Mouse (Mus musculus): ENCODE results near the gene Cntn4. TPM values are rescaled to one million over a fixed set of nuclear protein-coding genes. Genes with fewer than 3 reads are reported as not detected.

The Cntn4 gene
- polyA plus RNA-seq (2015; fragmentation: Nextera tagmentation; extraction: Ambion mirVana): 0.09 TPM in 1 of 2 replicates, not detected in the other

DNA sequence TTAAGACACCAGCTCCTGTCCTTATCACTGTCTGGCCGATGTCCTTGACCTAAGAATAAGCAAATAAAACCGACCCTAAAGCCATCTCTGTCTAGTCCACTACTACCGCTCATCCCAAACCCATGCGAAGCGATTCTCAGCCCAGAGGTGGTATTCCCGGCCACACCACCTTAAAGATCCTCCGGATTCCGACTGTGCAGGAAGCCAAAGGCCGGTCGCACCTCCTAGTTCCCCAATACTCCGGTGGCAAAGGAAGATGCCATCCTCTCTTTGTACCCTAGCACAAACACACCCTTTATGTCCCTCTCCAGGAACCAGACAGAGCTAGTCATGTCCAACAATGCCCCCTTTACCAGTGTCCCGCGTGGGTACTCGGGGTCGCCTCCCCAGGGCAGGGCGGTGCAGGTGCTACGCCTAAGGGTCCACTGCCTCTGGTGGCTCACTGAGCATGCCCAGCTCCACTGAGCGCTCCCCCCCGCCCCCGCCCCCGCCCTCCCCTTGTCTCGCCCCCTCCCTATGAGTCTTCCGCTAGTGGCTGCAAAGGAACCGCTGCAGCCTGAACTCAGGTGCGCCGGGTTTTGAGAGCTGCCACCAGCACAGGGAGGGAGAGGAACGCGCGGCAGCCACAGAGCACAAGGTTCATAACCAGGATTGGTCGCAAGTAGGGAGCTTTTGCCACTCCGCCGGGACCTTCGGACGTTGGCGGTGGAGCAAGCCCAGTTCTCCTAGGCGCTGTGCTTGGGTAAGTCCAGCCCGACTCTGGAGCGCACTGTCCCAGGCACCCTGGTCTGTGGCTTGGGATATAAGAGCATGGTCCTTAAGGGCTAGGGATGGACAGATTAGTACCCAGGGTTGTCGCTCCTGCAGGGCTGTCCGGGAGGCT, at the start of gene Cntn4:
Cntn4 (plus strand) TSS at position 512 of the 883 bp plus-strand sequence.
- H3K36me3 ChIP-seq (ENCODE audit: control insufficient read depth, insufficient read depth): no peaks in the 10 kb centered on the region
- H3K4me2 ChIP-seq (ENCODE audit: low read depth, low read length): no peak within 1 kb of the TSS
- no peaks in the 10 kb centered on the region for H3K9me3 ChIP-seq (replicated peaks; ENCODE audit: control insufficient read depth, low read length)
- H3K9ac ChIP-seq (ENCODE audit: low read depth, low read length): no peak within 1 kb of the TSS
- no peak within 1 kb of the TSS for H3K4me3 ChIP-seq (ENCODE audit: low read depth, low read length)
- 4% methylated on average over 39 of the region's 40 CpGs for WGBS (ENCODE audit: insufficient replicate concordance)
- H3K4me1 ChIP-seq (ENCODE audit: control insufficient read depth, low read depth, low read length): no peaks in the 10 kb centered on the region
- ATAC-seq (ENCODE audit: low read depth): no peak
- peaks cover 11% of the 10 kb centered on the region for H3K27me3 ChIP-seq (ENCODE audit: control insufficient read depth, insufficient read depth, low read depth, low read length)
- H3K27ac ChIP-seq (ENCODE audit: low read length): no peak within 1 kb of the TSS

DNA sequence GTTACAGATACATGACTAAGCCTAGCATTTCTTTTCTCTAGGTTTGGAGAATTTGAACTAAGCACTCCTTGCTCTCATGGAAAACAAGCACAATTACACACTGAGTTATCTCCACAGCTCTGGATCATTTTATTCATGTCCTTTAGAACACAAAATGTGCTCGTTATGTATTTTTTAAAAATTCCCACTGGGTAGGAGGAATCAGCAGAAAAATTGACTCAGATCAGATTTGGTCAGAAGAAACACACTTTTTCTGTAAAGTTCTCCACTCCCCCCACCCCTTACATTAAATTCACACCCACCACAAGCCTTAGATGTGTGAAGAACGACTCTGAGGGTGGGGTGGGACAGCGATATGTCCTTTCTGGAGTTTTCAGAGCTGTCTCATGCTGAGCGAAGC, 3.2 kb upstream of the Cntn4 start:
- Histone ChIP-seq H3K4me2 (ENCODE audit: low read depth, low read length) (no peak overlapping the region), H3K4me3 (ENCODE audit: low read depth, low read length) (no peak overlapping the region), H3K9me3 (replicated peaks; ENCODE audit: control insufficient read depth, low read length) (no peaks in the 10 kb centered on the region), H3K9ac (ENCODE audit: low read depth, low read length) (no peak overlapping the region), H3K4me1 (ENCODE audit: control insufficient read depth, low read depth, low read length) (no peaks in the 10 kb centered on the region), H3K27me3 (ENCODE audit: control insufficient read depth, insufficient read depth, low read depth, low read length) (peaks cover 11% of the 10 kb centered on the region), H3K27ac (ENCODE audit: low read length) (no peak overlapping the region), H3K36me3 (ENCODE audit: control insufficient read depth, insufficient read depth) (no peaks in the 10 kb centered on the region)
- WGBS (ENCODE audit: insufficient replicate concordance): 58% methylated on average over 4 of the region's 4 CpGs
- ATAC-seq (ENCODE audit: low read depth): no peak

DNA sequence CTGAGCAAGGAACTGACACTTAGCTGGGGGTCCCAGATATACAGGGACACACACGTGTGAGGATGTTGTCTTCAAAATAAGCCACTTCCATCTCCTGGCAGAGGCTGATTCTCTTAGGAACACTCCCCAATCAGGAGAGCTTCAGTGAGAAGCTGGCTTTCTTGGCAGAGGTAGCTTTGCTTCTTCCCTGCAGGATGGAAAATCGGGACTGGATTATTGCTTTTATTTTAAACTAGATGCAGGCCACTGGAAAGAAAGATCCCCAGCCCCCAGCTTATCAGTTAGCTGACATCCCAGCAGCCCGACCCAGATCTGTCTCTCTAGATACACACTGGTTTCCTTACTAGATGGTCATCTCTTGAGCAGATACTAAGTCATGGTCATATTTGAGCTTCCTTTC, 2.4 kb upstream of the Cntn4 start:
- peaks cover 11% of the 10 kb centered on the region for H3K27me3 ChIP-seq (ENCODE audit: control insufficient read depth, insufficient read depth, low read depth, low read length)
- H3K9me3 ChIP-seq (replicated peaks; ENCODE audit: control insufficient read depth, low read length): no peaks in the 10 kb centered on the region
- H3K4me1 ChIP-seq (ENCODE audit: control insufficient read depth, low read depth, low read length): no peaks in the 10 kb centered on the region
- H3K27ac ChIP-seq (ENCODE audit: low read length): no peak overlapping the region
- no peak for ATAC-seq (ENCODE audit: low read depth)
- no peak overlapping the region for H3K9ac ChIP-seq (ENCODE audit: low read depth, low read length)
- 31% methylated on average over 3 of the region's 3 CpGs for WGBS (ENCODE audit: insufficient replicate concordance)
- no peaks in the 10 kb centered on the region for H3K36me3 ChIP-seq (ENCODE audit: control insufficient read depth, insufficient read depth)
- no peak overlapping the region for H3K4me3 ChIP-seq (ENCODE audit: low read depth, low read length)
- H3K4me2 ChIP-seq (ENCODE audit: low read depth, low read length): no peak overlapping the region

DNA sequence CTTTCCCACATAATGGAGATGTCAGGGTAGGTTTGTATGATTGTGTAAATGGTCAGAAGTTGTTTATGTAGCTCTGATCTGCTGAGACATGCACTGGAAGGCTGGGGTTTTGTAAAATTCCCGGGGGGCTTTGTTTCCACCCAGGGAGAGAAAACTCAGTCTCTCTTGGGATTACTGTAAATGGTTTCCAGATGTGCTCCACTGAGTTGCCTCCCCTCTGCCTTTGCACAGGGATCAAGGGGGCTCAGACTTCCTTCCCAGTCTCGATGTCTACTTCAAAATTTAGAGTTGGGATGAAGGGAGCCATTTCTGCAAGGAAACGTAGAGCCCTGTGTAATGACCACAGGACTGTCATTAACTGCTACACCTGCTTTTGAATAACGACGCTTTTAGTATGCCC, 823 bp upstream of the Cntn4 start:
- no peaks in the 10 kb centered on the region for H3K36me3 ChIP-seq (ENCODE audit: control insufficient read depth, insufficient read depth)
- whole genome bisulfite sequencing (ENCODE audit: insufficient replicate concordance): 32% methylated on average over 5 of the region's 5 CpGs
- H3K4me2 ChIP-seq (ENCODE audit: low read depth, low read length): no peak overlapping the region
- no peaks in the 10 kb centered on the region for H3K9me3 ChIP-seq (replicated peaks; ENCODE audit: control insufficient read depth, low read length)
- no peak overlapping the region for H3K27ac ChIP-seq (ENCODE audit: low read length)
- H3K4me1 ChIP-seq (ENCODE audit: control insufficient read depth, low read depth, low read length): no peaks in the 10 kb centered on the region
- H3K9ac ChIP-seq (ENCODE audit: low read depth, low read length): no peak overlapping the region
- no peak for ATAC-seq (ENCODE audit: low read depth)
- H3K27me3 ChIP-seq (ENCODE audit: control insufficient read depth, insufficient read depth, low read depth, low read length): peaks cover 11% of the 10 kb centered on the region
- no peak overlapping the region for H3K4me3 ChIP-seq (ENCODE audit: low read depth, low read length)

DNA sequence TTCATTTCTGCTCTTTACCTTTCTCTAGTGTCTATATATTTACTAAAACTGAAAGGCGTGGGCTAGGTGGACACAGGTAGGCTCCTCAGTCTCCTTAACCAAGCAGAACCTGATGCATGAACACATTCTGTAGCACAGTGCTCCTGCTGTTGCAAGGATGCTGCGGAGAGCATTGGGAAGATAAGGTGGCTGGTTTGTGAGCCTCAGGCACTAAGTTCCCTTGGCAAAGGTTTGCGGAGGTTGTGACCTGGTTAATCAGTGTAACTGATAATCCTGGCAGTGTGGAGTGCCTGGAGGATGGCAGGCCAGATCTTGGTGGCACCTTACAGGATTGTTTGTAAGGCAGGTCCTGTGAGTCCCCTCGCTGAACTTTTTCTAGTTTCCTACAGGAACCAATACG, 1.3 kb downstream of the Cntn4 start:
- WGBS (ENCODE audit: insufficient replicate concordance): 10% methylated on average over 5 of the region's 5 CpGs
- H3K9me3 ChIP-seq (replicated peaks; ENCODE audit: control insufficient read depth, low read length): no peaks in the 10 kb centered on the region
- no peak for ATAC-seq (ENCODE audit: low read depth)

DNA sequence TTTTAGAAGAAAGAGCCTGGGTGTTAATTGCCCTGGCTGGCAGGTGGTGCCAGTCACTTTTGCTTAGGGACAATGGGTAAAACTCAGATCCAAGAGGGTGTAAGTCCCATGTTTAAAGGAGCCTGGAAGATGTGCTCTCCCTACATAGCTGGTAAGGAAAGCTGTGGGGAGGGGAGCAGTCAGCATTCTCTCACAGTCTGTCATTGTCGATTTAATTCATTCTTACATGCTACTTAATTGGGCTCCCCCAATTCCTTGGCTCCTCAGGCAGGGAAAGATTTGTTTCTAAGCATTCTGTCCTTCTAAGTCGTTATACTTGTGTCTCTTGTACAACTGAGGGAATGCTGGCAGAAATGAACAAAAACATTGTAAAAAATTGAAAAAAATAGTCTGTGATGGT, 4.0 kb downstream of the Cntn4 start:
- Histone ChIP-seq H3K27ac (ENCODE audit: low read length) (no peak overlapping the region), H3K4me2 (ENCODE audit: low read depth, low read length) (no peak overlapping the region), H3K4me3 (ENCODE audit: low read depth, low read length) (no peak overlapping the region), H3K9ac (ENCODE audit: low read depth, low read length) (no peak overlapping the region), H3K27me3 (ENCODE audit: control insufficient read depth, insufficient read depth, low read depth, low read length) (peaks cover 11% of the 10 kb centered on the region), H3K9me3 (replicated peaks; ENCODE audit: control insufficient read depth, low read length) (no peaks in the 10 kb centered on the region), H3K4me1 (ENCODE audit: control insufficient read depth, low read depth, low read length) (no peaks in the 10 kb centered on the region), H3K36me3 (ENCODE audit: control insufficient read depth, insufficient read depth) (no peaks in the 10 kb centered on the region)
- 39% methylated on average over 2 of the region's 2 CpGs for WGBS (ENCODE audit: insufficient replicate concordance)
- no peak for ATAC-seq (ENCODE audit: low read depth)

More for the DNA sequence above, 1.3 kb downstream of the Cntn4 start:
- Histone ChIP-seq H3K4me3 (ENCODE audit: low read depth, low read length) (no peak overlapping the region), H3K4me1 (ENCODE audit: control insufficient read depth, low read depth, low read length) (no peaks in the 10 kb centered on the region), H3K27me3 (ENCODE audit: control insufficient read depth, insufficient read depth, low read depth, low read length) (peaks cover 11% of the 10 kb centered on the region), H3K27ac (ENCODE audit: low read length) (no peak overlapping the region), H3K36me3 (ENCODE audit: control insufficient read depth, insufficient read depth) (no peaks in the 10 kb centered on the region), H3K4me2 (ENCODE audit: low read depth, low read length) (no peak overlapping the region), H3K9ac (ENCODE audit: low read depth, low read length) (no peak overlapping the region)

DNA sequence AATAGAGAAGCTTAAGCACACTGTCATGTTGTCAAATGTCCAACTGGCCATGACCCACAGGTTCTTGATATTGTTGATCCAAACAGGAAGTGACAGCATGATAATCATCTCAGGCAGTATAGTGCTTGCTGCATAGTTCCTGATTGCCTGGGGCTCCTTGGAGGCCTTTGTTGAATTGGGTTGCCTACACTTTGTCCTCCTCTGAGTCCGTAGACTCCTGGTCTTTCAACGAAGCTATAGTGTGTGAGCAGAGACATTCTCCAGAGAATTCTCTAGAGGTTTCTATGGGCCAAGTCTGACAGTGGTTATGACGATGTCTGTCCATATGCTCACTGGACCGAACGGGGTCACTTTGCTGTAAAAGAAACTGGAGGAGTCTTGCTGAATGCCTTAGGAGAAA, 5.8 kb downstream of the Cntn4 start:
- H3K4me1 ChIP-seq (ENCODE audit: control insufficient read depth, low read depth, low read length): no peaks in the 10 kb centered on the region
- ATAC-seq (ENCODE audit: low read depth): no peak
- 66% methylated on average over 5 of the region's 5 CpGs for WGBS (ENCODE audit: insufficient replicate concordance)
- no peaks in the 10 kb centered on the region for H3K36me3 ChIP-seq (ENCODE audit: control insufficient read depth, insufficient read depth)
- no peak overlapping the region for H3K4me2 ChIP-seq (ENCODE audit: low read depth, low read length)
- H3K4me3 ChIP-seq (ENCODE audit: low read depth, low read length): no peak overlapping the region
- H3K27me3 ChIP-seq (ENCODE audit: control insufficient read depth, insufficient read depth, low read depth, low read length): no peaks in the 10 kb centered on the region; the same call in 1 of the 2 replicates
- no peak overlapping the region for H3K27ac ChIP-seq (ENCODE audit: low read length)
- no peaks in the 10 kb centered on the region for H3K9me3 ChIP-seq (replicated peaks; ENCODE audit: control insufficient read depth, low read length)
- no peak overlapping the region for H3K9ac ChIP-seq (ENCODE audit: low read depth, low read length)

DNA sequence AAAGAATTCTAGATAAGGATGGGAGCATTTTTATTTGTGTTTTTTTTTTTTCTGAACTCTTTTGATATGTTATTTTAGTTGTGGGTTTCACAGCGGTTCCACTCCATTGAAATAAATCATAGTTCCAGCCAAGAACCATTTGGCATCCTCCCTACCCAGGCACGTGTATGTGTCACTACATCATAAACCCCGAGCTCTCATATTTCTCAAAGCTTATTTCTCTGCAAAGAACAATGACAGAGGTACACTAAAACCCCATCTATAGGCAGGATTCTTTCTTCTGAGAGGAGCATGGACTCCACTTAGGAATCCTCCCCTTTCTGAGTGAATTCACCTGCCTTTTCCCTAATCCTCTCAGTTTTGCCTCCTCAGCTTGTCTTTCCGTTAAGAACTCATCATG, 6.7 kb downstream of the Cntn4 start:
- ATAC-seq (ENCODE audit: low read depth): no peak
- Histone ChIP-seq H3K4me2 (ENCODE audit: low read depth, low read length) (no peak overlapping the region), H3K9ac (ENCODE audit: low read depth, low read length) (no peak overlapping the region), H3K36me3 (ENCODE audit: control insufficient read depth, insufficient read depth) (no peaks in the 10 kb centered on the region), H3K27ac (ENCODE audit: low read length) (no peak overlapping the region), H3K4me1 (ENCODE audit: control insufficient read depth, low read depth, low read length) (no peaks in the 10 kb centered on the region), H3K4me3 (ENCODE audit: low read depth, low read length) (no peak overlapping the region), H3K27me3 (ENCODE audit: control insufficient read depth, insufficient read depth, low read depth, low read length) (no peaks in the 10 kb centered on the region), H3K9me3 (replicated peaks; ENCODE audit: control insufficient read depth, low read length) (no peaks in the 10 kb centered on the region)
- WGBS (ENCODE audit: insufficient replicate concordance): 51% methylated on average over 4 of the region's 4 CpGs

DNA sequence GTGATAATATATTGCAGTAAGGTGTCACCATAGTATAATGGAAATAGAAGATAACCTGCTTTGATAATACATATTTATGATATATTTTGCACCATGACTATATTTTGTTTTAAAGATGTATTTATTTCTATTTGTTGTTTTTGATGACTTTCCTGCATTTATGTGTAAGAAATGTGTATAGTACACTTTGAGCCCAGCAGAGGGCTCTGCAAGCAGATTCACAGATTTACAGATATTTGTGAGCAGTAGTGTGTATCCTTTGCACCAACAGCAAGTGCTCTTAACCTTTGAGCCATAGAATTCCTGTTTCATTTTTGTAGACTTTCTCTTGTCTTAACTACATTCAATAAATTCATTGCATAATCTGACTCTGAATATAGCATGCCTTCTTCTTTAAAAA, 10.7 kb downstream of the Cntn4 start:
- Histone ChIP-seq H3K4me3 (ENCODE audit: low read depth, low read length) (no peak overlapping the region), H3K9me3 (replicated peaks; ENCODE audit: control insufficient read depth, low read length) (no peaks in the 10 kb centered on the region), H3K36me3 (ENCODE audit: control insufficient read depth, insufficient read depth) (no peaks in the 10 kb centered on the region), H3K4me2 (ENCODE audit: low read depth, low read length) (no peak overlapping the region), H3K27ac (ENCODE audit: low read length) (no peak overlapping the region), H3K9ac (ENCODE audit: low read depth, low read length) (no peak overlapping the region), H3K4me1 (ENCODE audit: control insufficient read depth, low read depth, low read length) (no peaks in the 10 kb centered on the region), H3K27me3 (ENCODE audit: control insufficient read depth, insufficient read depth, low read depth, low read length) (no peaks in the 10 kb centered on the region)
- no peak for ATAC-seq (ENCODE audit: low read depth)
